Comparison of ENCODE assay signal across 8 mouse cellular contexts in the genomic region with DNA sequence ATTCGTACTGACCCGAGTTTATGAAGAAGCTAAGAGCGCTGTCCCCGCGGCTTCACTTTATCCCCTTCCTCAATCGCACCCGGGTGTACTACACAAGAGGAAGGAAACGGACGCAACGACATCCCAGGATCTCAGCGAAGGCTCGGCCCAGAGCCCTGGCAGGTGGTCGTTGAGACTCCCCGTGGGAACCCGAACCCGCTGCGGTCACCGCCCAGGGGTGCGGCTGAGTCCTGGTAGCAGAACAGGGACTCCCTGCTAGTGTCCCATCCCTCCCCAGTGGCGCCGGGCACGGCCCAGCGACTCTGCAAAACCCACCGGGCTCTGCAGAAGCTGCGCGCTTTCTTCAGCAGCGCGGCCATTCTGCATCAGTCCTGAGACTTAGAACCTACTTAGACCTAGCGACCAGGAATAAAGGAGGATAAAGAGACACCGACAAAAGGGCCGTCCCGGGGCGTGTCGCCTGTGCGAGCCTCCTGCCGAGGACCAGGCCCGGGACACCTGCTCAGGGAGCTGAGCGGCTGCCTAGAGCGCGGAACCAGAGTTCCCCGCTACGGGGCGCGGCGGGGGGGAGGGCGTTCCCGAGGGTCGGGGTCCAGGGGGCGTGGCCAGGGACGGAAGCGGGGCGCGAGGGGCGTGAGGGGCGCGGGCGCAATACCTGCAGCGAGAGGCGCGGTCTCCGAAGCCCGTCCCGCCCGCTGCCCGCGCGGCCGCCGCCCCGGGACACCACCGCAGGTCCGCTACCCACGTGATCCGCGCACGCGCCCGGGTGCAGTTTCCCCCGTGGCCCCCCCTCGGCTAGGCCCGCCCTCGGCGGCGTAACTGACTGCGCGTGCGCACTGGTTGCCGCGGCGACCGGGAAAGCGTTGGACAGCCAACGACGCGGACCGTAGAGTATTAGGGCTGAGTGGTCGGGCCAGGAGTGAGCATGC. TPM values are rescaled to one million over a fixed set of nuclear protein-coding genes. Genes with fewer than 3 reads are reported as not detected.
A peak's percentile ranks its signal among the peaks of the same experiment; 100 is the strongest.
DNase-seq lines count a peak whose midpoint lies in the region; ATAC-seq and TF ChIP-seq lines count a peak whose summit lies in the region.

A gene (minus strand): TSS at position 747 of the 929 bp plus-strand sequence.
A gene (plus strand): TSS at position 799 of the 929 bp plus-strand sequence.

- TF ChIP-seq POLR2A in MEL (IDR thresholded peaks at IDR 0.05; ENCODE audit: control insufficient read depth in 1 of 2, insufficient read depth in 1 of 2, low read depth in 1 of 2, low read length in 2 of 2, poor library complexity in 1 of 2), result peak; percentile 61 to 88; a peak in 3 of 4 replicates
- peak; percentile 71 for TF ChIP-seq POLR2A in cerebellum, adult 2 months (IDR thresholded peaks at IDR 0.05; ENCODE audit: borderline replicate concordance, insufficient read depth, low read length)
- TF ChIP-seq POLR2A in olfactory bulb, adult 2 months (IDR thresholded peaks at IDR 0.05; ENCODE audit: insufficient read depth, low read depth, low read length), result peak; percentile 77

- H3K27ac ChIP-seq in MEL (ENCODE audit: control insufficient read depth, low read depth, low read length), result peak within 1 kb of the TSS; percentile 66
- no peak within 1 kb of the TSS for H3K27ac ChIP-seq in cerebellum, adult 2 months (ENCODE audit: insufficient read depth, low read length)
- H3K27ac ChIP-seq in forebrain, postnatal 0 days (ENCODE audit: low read depth, low read length), result peak within 1 kb of the TSS; percentile 77
- H3K27ac ChIP-seq in lung, embryonic 15.5 days, result peak within 1 kb of the TSS; percentile 6; the same call in 1 of the 2 replicates
- H3K27ac ChIP-seq in olfactory bulb, adult 2 months (ENCODE audit: insufficient read depth, low read depth, low read length), result no peak within 1 kb of the TSS

- peaks cover 0 to 7% of the 10 kb centered on the region in 2 experiments; a peak in 2 of 4 replicates for H3K36me3 ChIP-seq in MEL (ENCODE audit: control insufficient read depth in 1 of 2, insufficient read depth in 2 of 2, low read length in 2 of 2)
- H3K36me3 ChIP-seq in forebrain, postnatal 0 days (ENCODE audit: insufficient read depth), result no peaks in the 10 kb centered on the region
- no peaks in the 10 kb centered on the region for H3K36me3 ChIP-seq in lung, embryonic 15.5 days

- H3K4me2 ChIP-seq in forebrain, postnatal 0 days (ENCODE audit: low read depth), result peak within 1 kb of the TSS; percentile 83
- H3K4me2 ChIP-seq in lung, embryonic 15.5 days, result peak within 1 kb of the TSS; percentile 95

- under 1% methylated on average over 96 of the region's 97 CpGs for WGBS in cerebellum, adult 2 months
- 2% methylated on average over 75 of the region's 97 CpGs for WGBS in forebrain, postnatal 0 days
- WGBS in lung, embryonic 15.5 days, result 1% methylated on average over 77 of the region's 97 CpGs
- WGBS in olfactory bulb, adult 2 months, result under 1% methylated on average over 95 of the region's 97 CpGs

- H3K4me3 ChIP-seq in MEL (ENCODE audit: control insufficient read depth in 1 of 2, insufficient read depth in 1 of 2, low read depth in 2 of 2, low read length in 2 of 2), result peak within 1 kb of the TSS; percentile 85 to 88
- H3K4me3 ChIP-seq in cerebellum, adult 2 months (replicated peaks; ENCODE audit: insufficient read depth, low read depth, low read length), result peak within 1 kb of the TSS; percentile 64
- peak within 1 kb of the TSS; percentile 89 for H3K4me3 ChIP-seq in forebrain, postnatal 0 days (ENCODE audit: low read depth, low read length)
- peak within 1 kb of the TSS; percentile 66 for H3K4me3 ChIP-seq in lung, embryonic 15.5 days
- peak within 1 kb of the TSS; percentile 73 for H3K4me3 ChIP-seq in olfactory bulb, adult 2 months (ENCODE audit: insufficient read depth, low read depth, low read length)

- DNase-seq in MEL (ENCODE audit: low read depth, low spot score), result peak; percentile 93
- peak; percentile 95 to 97 for DNase-seq in cerebellum, adult 2 months
- DNase-seq in forebrain, postnatal 0 days, result peak; percentile 96
- peak; percentile 98 for DNase-seq in heart, postnatal 4 days
- peak; percentile 70 for DNase-seq in layer of hippocampus, adult 9-10 months (ENCODE audit: low spot score)
- peak; percentile 89 to 90 for DNase-seq in thymus, adult 18-20 months

- peak; percentile 92 for ATAC-seq in forebrain, postnatal 0 days
- ATAC-seq in lung, embryonic 15.5 days (ENCODE audit: borderline replicate concordance, extremely low read depth, low FRiP score, low TSS enrichment), result peak; percentile 87

- no peak for TF ChIP-seq CTCF in MEL (IDR thresholded peaks at IDR 0.05 in 2 of 3, conservative IDR thresholded peaks at IDR 0.05 in 1 of 3; ENCODE audit: control insufficient read depth in 1 of 3, insufficient read depth in 1 of 3, low read depth in 2 of 3, low read length in 3 of 3, poor library complexity in 1 of 3, severe bottlenecking in 1 of 3)
- TF ChIP-seq CTCF in cerebellum, adult 2 months (IDR thresholded peaks at IDR 0.05; ENCODE audit: borderline replicate concordance, insufficient read depth, low read depth, low read length), result no peak
- TF ChIP-seq CTCF in forebrain, postnatal 0 days (IDR thresholded peaks at IDR 0.05; ENCODE audit: low read depth), result peak; percentile 53
- TF ChIP-seq CTCF in olfactory bulb, adult 2 months (IDR thresholded peaks at IDR 0.05; ENCODE audit: insufficient read depth, low read depth, low read length), result peak; percentile 22; the same call in 1 of the 2 replicates

- no peaks in the 10 kb centered on the region for H3K27me3 ChIP-seq in MEL (ENCODE audit: control insufficient read depth in 1 of 2, insufficient read depth in 2 of 2, low read length in 2 of 2)
- no peaks in the 10 kb centered on the region for H3K27me3 ChIP-seq in cerebellum, adult 2 months (ENCODE audit: control insufficient read depth, insufficient read depth, low read length)
- H3K27me3 ChIP-seq in forebrain, postnatal 0 days (ENCODE audit: insufficient read depth, low read length), result no peaks in the 10 kb centered on the region
- H3K27me3 ChIP-seq in lung, embryonic 15.5 days, result peaks cover 23% of the 10 kb centered on the region

- peaks cover 23% of the 10 kb centered on the region for H3K79me2 ChIP-seq in MEL (ENCODE audit: control insufficient read depth, insufficient read depth, low read length, poor library complexity)

- H3K9me3 ChIP-seq in MEL (replicated peaks; ENCODE audit: insufficient read depth, low read length), result no peaks in the 10 kb centered on the region
- no peaks in the 10 kb centered on the region for H3K9me3 ChIP-seq in forebrain, postnatal 0 days (ENCODE audit: low read length)
- H3K9me3 ChIP-seq in lung, embryonic 15.5 days, result no peaks in the 10 kb centered on the region

- H3K4me1 ChIP-seq in MEL (ENCODE audit: control insufficient read depth in 1 of 2, insufficient read depth in 2 of 2, low read length in 2 of 2), result peaks cover 7 to 15% of the 10 kb centered on the region in 2 experiments
- 0 out of 2 replicates have a peak, but pooled peaks cover 2% of the 10 kb centered on the region for H3K4me1 ChIP-seq in cerebellum, adult 2 months (ENCODE audit: control insufficient read depth, insufficient read depth, low read length)
- H3K4me1 ChIP-seq in forebrain, postnatal 0 days (ENCODE audit: insufficient read depth), result peaks cover 5% of the 10 kb centered on the region
- peaks cover 7% of the 10 kb centered on the region; the same call in 1 of the 2 replicates for H3K4me1 ChIP-seq in lung, embryonic 15.5 days
- H3K4me1 ChIP-seq in olfactory bulb, adult 2 months (ENCODE audit: control insufficient read depth, insufficient read depth, low read length), result peaks cover 23% of the 10 kb centered on the region

- TF ChIP-seq EP300 in MEL (IDR thresholded peaks at IDR 0.05; ENCODE audit: low read depth in 1 of 2, low read length in 2 of 2), result no peak

- TF ChIP-seq RAD21 in MEL (IDR thresholded peaks at IDR 0.05; ENCODE audit: low read depth, low read length), result no peak

- peak within 1 kb of the TSS; percentile 86 for H3K9ac ChIP-seq in MEL (ENCODE audit: control insufficient read depth, low read depth, low read length, poor library complexity, severe bottlenecking)
- H3K9ac ChIP-seq in forebrain, postnatal 0 days, result peak within 1 kb of the TSS; percentile 81
- peak within 1 kb of the TSS; percentile 50 for H3K9ac ChIP-seq in lung, embryonic 15.5 days

TF ChIP-seq in MEL, 35 proteins besides CTCF, POLR2A, EP300 and RAD21 (continues in another document):
- 0 out of 2 replicates have a peak, but pooled peaks have one; percentile 10 for TF ChIP-seq RCOR1 (IDR thresholded peaks at IDR 0.05; ENCODE audit: low read depth, low read length)
- TF ChIP-seq MAX (IDR thresholded peaks at IDR 0.05; ENCODE audit: low read length), result peak; percentile 87
- TF ChIP-seq MYB (IDR thresholded peaks at IDR 0.05; ENCODE audit: low read depth, low read length), result no peak
- no peak for TF ChIP-seq CHD1 (IDR thresholded peaks at IDR 0.05; ENCODE audit: low read depth, low read length)
- peak; percentile 30; the same call in 1 of the 2 replicates for TF ChIP-seq TCF12 (IDR thresholded peaks at IDR 0.05; ENCODE audit: low read depth, low read length)
- peak; percentile 90 for TF ChIP-seq NRF1 (IDR thresholded peaks at IDR 0.05; ENCODE audit: insufficient read depth, low read depth, low read length, poor library complexity, severe bottlenecking)
- no peak for TF ChIP-seq ZC3H11A (IDR thresholded peaks at IDR 0.05; ENCODE audit: low read depth, low read length)

RNA-seq across cellular contexts. Expression of the first gene that starts in this region (rescaled TPM):
- total RNA-seq in MEL (2012; rRNA removed), result 32.3 and 37.1 TPM in 2 replicates
- 10 to 100 TPM; 29.4 to 46.3 TPM for polyA plus RNA-seq in MEL (2012; ENCODE audit: insufficient read depth in 1 of 2, insufficient read length in 2 of 2, low read depth in 1 of 2, low replicate concordance in 2 of 2, missing spikeins in 1 of 2)
- polyA plus RNA-seq in cerebellum, adult 2 months (2012; rRNA removed), result 42.4 and 45.0 TPM in 2 replicates
- total RNA-seq in forebrain, postnatal 0 days (2014; rRNA removed), result 144 and 158 TPM in 2 replicates
- polyA plus RNA-seq in forebrain, postnatal 0 days (2015; fragmentation: Nextera tagmentation; extraction: Ambion mirVana), result 144 and 164 TPM in 2 replicates
- total RNA-seq in heart, postnatal 4 days (2021), result 10 to 100 TPM; 18.4 to 20.2 TPM
- 26.3 and 31.6 TPM in 2 replicates for polyA plus RNA-seq in lung, embryonic 15.5 days (2015; fragmentation: Nextera tagmentation; extraction: Ambion mirVana)
- 175 TPM in 1 of 2 replicates, not detected in the other for polyA plus RNA-seq in olfactory bulb, adult 2 months (2012; ENCODE audit: insufficient read depth, insufficient read length, low replicate concordance, missing spikeins)

RNA-seq across cellular contexts. Expression of the second gene that starts in this region (rescaled TPM):
- total RNA-seq in MEL (2012; rRNA removed), result 0.36 and 0.54 TPM in 2 replicates
- polyA plus RNA-seq in MEL (2012; ENCODE audit: insufficient read depth in 1 of 2, insufficient read length in 2 of 2, low read depth in 1 of 2, low replicate concordance in 2 of 2, missing spikeins in 1 of 2), result under 1 TPM in 1 of 2 experiments, not detected in 1; 0.19 TPM
- polyA plus RNA-seq in cerebellum, adult 2 months (2012; rRNA removed), result 0.20 and 0.27 TPM in 2 replicates
- 0.08 TPM in 1 of 2 replicates, not detected in the other for total RNA-seq in forebrain, postnatal 0 days (2014; rRNA removed)
- polyA plus RNA-seq in forebrain, postnatal 0 days (2015; fragmentation: Nextera tagmentation; extraction: Ambion mirVana), result 0.38 and 0.98 TPM in 2 replicates
- not detected for total RNA-seq in heart, postnatal 4 days (2021)
- 1.1 and 1.4 TPM in 2 replicates for polyA plus RNA-seq in lung, embryonic 15.5 days (2015; fragmentation: Nextera tagmentation; extraction: Ambion mirVana)
- not detected in 2 replicates for polyA plus RNA-seq in olfactory bulb, adult 2 months (2012; ENCODE audit: insufficient read depth, insufficient read length, low replicate concordance, missing spikeins)

Comparison
In these comparisons a context has a peak if more than half of its experiments do, and no peak if none do; other contexts are left out.
1. H3K27ac ChIP-seq: peak in MEL (single experiment), forebrain, postnatal 0 days (single experiment) and lung, embryonic 15.5 days (single experiment); none in cerebellum, adult 2 months (single experiment) and olfactory bulb, adult 2 months (single experiment).
2. CTCF ChIP-seq: peak in forebrain, postnatal 0 days (single experiment) and olfactory bulb, adult 2 months (single experiment); none in MEL (0 of 3) and cerebellum, adult 2 months (single experiment).
3. Peak in every context shown above with its lines, with median percentiles within 50 percentile points of each other: DNase-seq, H3K4me3 ChIP-seq, H3K9ac ChIP-seq and POLR2A ChIP-seq.